Mouse (Mus musculus): ENCODE measurements around the gene Gm45062. TPM values are rescaled to one million over a fixed set of nuclear protein-coding genes. Genes with fewer than 3 reads are reported as not detected.
"Not testable (repeated sequence)": the region's sequence is repeated elsewhere in the genome, so short reads cannot be mapped to it uniquely, and the experiment has no call there.

Gene Gm45062
- polyA plus RNA-seq, 1 experiment from 2014 or later = 8.1 TPM

DNA sequence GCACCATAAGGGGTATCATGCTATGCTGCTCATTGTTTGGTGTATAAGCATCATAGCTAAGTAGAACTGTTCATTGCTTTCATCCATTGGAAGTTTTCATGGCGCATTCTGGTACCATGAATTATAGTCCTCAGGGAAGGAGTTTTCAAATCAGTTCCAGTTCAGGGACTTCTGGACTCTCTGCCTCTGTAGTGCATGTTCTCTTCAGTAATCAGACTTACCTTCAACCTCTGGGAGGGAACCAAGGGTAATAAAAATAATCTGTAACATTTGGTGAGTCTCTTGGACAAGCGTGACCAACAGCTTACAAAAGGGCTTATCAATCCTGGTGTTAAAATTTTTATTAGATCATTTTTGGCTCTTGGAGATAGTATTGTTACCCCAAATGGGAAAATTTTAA, 60.3 kb downstream of the Gm45062 start:
- no peak overlapping the region for H3K9ac ChIP-seq
- H3K4me2 ChIP-seq = no peak overlapping the region
- H3K4me3 ChIP-seq = no peak overlapping the region
- no peak overlapping the region for H3K27ac ChIP-seq (replicated peaks)
- peaks cover 8% of the 10 kb centered on the region for H3K4me1 ChIP-seq
- no peaks in the 10 kb centered on the region for H3K27me3 ChIP-seq (replicated peaks)
- ATAC-seq (ENCODE audit: extremely low read depth, insufficient number of reproducible peaks, low FRiP score, low TSS enrichment) = no peak
- no peaks in the 10 kb centered on the region for H3K36me3 ChIP-seq
- H3K9me3 ChIP-seq = peaks cover 5% of the 10 kb centered on the region; the same call in 1 of the 2 replicates
- WGBS = 86% methylated on average over 2 of the region's 2 CpGs

DNA sequence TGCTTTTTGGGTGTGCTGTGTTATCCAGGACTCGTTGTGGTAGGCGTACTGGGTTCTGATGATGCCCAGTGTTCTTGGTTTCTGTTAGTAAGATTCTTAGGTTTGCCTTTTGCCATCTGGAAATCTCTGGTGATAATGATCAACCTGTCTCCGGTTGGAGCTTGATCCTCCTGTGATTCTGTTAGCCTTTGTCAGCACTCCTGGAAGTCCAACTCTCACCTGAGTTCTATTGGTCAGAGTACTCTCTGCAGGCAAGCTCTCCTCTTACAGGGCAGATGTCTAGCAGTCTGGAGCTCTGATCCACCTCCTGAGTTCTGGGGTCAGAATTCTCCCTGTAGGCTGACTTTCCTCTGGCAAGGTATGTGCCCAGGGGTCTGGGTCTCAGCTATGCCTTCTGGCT, 72.2 kb downstream of the Gm45062 start:
- H3K36me3 ChIP-seq; H3K9ac ChIP-seq; H3K27me3 ChIP-seq (replicated peaks); H3K4me3 ChIP-seq; H3K9me3 ChIP-seq; H3K27ac ChIP-seq (replicated peaks); H3K4me2 ChIP-seq; H3K4me1 ChIP-seq; ATAC-seq (ENCODE audit: extremely low read depth, insufficient number of reproducible peaks, low FRiP score, low TSS enrichment): not testable (repeated sequence)
- WGBS = 86% methylated on average over 3 of the region's 3 CpGs

DNA sequence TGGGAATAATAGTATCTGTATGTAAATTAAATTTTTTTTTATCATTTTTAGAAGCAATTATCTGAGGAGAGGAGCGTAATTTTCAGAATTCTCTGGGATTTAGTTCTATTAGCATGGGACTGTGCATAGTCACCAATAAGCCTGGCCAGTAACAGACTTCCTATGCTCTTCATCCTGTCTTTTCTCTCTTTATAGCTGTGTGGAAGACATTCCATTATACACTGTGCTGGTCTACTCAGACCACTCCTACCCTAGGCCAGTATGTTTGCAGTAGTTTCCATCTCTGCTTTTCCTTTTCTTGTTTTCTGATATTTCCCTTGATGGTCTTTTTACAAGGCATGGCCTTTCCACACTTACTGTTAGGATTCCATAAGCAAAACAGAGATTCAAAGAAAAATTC, 74.1 kb downstream of the Gm45062 start:
- no peaks in the 10 kb centered on the region for H3K27me3 ChIP-seq (replicated peaks)
- no peak overlapping the region for H3K4me2 ChIP-seq
- WGBS = 94% methylated on average over 1 of the region's 1 CpGs
- H3K4me1 ChIP-seq = peaks cover 6% of the 10 kb centered on the region; the same call in 1 of the 2 replicates
- H3K9me3 ChIP-seq = peaks cover 4% of the 10 kb centered on the region; the same call in 1 of the 2 replicates
- H3K4me3 ChIP-seq = no peak overlapping the region
- ATAC-seq (ENCODE audit: extremely low read depth, insufficient number of reproducible peaks, low FRiP score, low TSS enrichment) = no peak
- no peak overlapping the region for H3K9ac ChIP-seq
- no peaks in the 10 kb centered on the region for H3K36me3 ChIP-seq
- H3K27ac ChIP-seq (replicated peaks) = no peak overlapping the region

DNA sequence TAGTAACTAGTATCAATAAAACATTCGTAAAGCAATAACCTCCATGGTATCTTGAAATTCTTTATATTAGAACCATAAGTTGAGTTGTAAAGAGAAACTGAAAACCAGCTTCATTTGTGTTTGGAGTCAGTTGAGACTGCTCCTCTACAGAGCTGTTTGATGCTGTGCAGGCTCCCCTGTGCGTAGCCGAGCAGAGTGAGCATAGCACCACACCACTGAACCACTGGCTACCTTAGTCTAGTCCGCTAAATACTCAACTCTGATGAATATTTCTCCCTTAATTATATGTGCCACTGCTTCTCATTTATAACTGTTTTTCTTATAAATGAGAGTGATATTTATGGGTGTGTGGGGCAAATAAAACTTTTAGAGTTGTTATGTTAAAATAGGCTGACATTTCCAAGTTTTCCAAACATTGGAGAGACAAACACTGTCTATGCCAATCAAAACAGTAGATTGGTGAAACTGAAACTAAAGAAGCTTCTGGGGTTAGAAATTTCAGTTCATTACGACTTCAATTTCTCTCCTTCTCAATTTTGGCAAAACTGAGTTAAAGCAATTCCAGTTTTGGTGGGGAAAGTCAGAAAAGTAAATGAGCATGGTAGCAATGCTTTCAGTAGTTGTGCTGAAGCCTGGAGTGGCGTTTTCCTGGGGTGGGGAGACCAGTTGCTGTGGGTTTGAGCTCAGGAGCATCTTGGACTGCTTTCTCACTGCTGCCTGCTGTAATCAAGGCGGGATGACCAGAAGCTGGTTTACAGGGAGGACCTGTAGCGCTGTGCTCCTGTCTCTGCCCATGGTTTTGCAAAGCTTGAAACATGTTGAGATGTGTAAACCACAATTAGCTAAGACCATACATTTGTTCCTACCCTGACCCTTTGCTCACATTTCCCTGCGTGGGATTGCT, 77.5 kb downstream of the Gm45062 start:
- 75% methylated on average over 9 of the region's 9 CpGs for WGBS
- no peak overlapping the region for H3K9ac ChIP-seq
- peaks cover 6% of the 10 kb centered on the region; the same call in 1 of the 2 replicates for H3K4me1 ChIP-seq
- H3K27ac ChIP-seq (replicated peaks) = no peak overlapping the region
- peak overlapping the region; percentile 24; the same call in 1 of the 2 replicates for H3K4me2 ChIP-seq
- H3K4me3 ChIP-seq = no peak overlapping the region
- H3K27me3 ChIP-seq (replicated peaks) = no peaks in the 10 kb centered on the region
- ATAC-seq (ENCODE audit: extremely low read depth, insufficient number of reproducible peaks, low FRiP score, low TSS enrichment) = no peak
- H3K36me3 ChIP-seq = no peaks in the 10 kb centered on the region
- no peaks in the 10 kb centered on the region for H3K9me3 ChIP-seq

DNA sequence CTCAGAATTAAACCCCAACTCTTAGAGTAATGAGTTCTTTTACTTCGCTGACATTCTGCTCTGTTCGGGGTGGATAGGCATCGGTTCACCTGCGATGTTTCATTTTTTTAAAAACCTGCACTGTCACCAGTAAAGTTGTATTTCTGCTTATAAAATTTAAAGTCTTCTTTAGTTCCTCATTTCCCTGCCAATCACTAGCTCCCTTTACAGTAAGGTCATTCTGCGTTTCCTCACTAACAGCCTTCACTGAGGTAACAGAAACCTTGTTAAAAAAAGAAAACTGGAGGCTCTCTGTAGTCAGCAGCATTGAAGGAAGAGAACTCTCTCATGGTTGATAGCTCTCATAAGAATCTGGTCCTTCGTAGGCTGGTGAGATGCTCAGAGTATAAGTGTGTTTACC, 80.2 kb downstream of the Gm45062 start:
- Histone ChIP-seq H3K9me3 (no peaks in the 10 kb centered on the region), H3K4me1 (peaks cover 6% of the 10 kb centered on the region; the same call in 1 of the 2 replicates), H3K27ac (replicated peaks) (no peak overlapping the region), H3K27me3 (replicated peaks) (no peaks in the 10 kb centered on the region), H3K4me3 (no peak overlapping the region), H3K4me2 (no peak overlapping the region), H3K36me3 (no peaks in the 10 kb centered on the region), H3K9ac (no peak overlapping the region)
- no peak for ATAC-seq (ENCODE audit: extremely low read depth, insufficient number of reproducible peaks, low FRiP score, low TSS enrichment)
- WGBS = 89% methylated on average over 6 of the region's 6 CpGs

DNA sequence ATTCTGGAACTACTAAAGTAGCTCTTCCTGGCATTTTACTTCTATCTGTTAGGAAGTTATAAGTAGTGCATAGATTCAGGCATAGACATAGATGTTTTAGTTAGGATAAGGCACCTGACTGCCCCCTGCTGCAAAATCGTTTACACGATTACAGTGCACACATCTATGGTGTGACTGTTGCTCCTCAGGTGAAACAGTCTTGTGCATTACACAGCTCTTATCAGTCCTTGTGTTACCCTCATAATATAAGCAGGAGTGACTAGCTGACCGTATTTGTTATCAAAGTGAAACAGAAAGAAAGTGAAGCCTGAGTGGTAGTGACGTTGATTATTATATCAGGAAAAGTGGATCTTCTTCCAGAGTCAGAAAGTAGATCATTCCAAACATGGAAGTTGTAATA, 84.0 kb downstream of the Gm45062 start:
- ATAC-seq (ENCODE audit: extremely low read depth, insufficient number of reproducible peaks, low FRiP score, low TSS enrichment) = no peak
- H3K4me3 ChIP-seq = no peak overlapping the region
- H3K4me1 ChIP-seq = peaks cover 7% of the 10 kb centered on the region
- H3K9ac ChIP-seq = no peak overlapping the region
- no peaks in the 10 kb centered on the region for H3K36me3 ChIP-seq
- H3K27ac ChIP-seq (replicated peaks) = no peak overlapping the region
- no peaks in the 10 kb centered on the region for H3K9me3 ChIP-seq
- H3K4me2 ChIP-seq = no peak overlapping the region
- 74% methylated on average over 4 of the region's 4 CpGs for WGBS
- no peaks in the 10 kb centered on the region for H3K27me3 ChIP-seq (replicated peaks)

DNA sequence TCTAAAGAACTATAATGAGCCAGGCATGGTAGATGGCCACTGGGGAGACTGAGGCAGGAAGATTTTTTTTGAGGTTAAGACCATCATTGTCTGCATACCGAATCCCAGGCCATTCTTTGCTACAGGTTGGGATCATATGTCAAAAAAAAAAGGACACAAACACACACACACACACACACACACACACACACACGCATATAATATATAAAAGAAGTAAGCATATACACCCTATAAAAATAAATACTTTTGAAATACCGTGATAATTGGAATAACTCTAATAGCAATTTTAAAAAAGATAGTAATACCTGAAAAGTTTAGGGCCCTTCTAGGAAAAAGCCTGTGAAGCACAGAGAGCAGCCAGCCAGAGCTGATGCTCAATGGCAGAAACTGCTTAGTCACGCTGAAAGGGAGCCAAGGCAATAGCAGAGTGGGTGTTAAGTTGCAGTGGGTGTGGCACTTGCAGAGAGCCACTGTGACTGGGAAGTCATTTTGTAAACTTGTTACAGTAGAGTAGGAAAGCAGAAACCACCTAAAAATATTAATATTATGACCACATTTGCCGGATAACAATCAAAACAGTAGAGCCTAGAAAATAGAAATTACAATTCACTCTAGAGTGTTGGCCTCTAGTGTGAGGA, 86.1 kb downstream of the Gm45062 start:
- no peak overlapping the region for H3K27ac ChIP-seq (replicated peaks)
- no peaks in the 10 kb centered on the region for H3K9me3 ChIP-seq
- H3K4me3 ChIP-seq = no peak overlapping the region
- H3K4me1 ChIP-seq = peaks cover 7% of the 10 kb centered on the region
- peak; percentile 78 for ATAC-seq (ENCODE audit: extremely low read depth, insufficient number of reproducible peaks, low FRiP score, low TSS enrichment)
- H3K9ac ChIP-seq = no peak overlapping the region
- no peaks in the 10 kb centered on the region for H3K36me3 ChIP-seq
- no peaks in the 10 kb centered on the region for H3K27me3 ChIP-seq (replicated peaks)
- H3K4me2 ChIP-seq = no peak overlapping the region
- WGBS = 75% methylated on average over 5 of the region's 5 CpGs

DNA sequence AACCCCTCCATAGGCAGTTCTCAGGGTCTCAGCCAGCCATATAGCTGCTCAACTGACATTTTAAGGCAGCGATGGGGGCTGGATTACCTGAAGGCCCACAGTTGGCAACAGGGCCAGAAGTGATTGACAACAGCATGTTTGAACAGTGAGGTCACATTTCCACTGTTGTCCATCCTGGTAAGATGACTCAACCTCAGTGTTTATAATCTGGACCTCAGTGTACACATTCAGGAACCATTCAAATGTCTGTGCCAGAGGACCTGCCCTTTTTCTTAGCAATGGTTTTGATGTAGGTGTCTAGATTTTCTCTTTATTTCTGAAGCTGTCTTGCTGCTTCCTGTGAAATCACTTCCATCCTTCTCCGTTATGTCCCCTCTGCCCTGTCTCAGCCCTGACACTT, 87.9 kb downstream of the Gm45062 start:
- peaks cover 7% of the 10 kb centered on the region for H3K4me1 ChIP-seq
- WGBS = 72% methylated on average over 2 of the region's 2 CpGs
- no peaks in the 10 kb centered on the region for H3K27me3 ChIP-seq (replicated peaks)
- H3K9me3 ChIP-seq = no peaks in the 10 kb centered on the region
- H3K4me3 ChIP-seq = no peak overlapping the region
- H3K36me3 ChIP-seq = no peaks in the 10 kb centered on the region
- no peak for ATAC-seq (ENCODE audit: extremely low read depth, insufficient number of reproducible peaks, low FRiP score, low TSS enrichment)
- H3K27ac ChIP-seq (replicated peaks) = no peak overlapping the region
- no peak overlapping the region for H3K4me2 ChIP-seq
- H3K9ac ChIP-seq = no peak overlapping the region

DNA sequence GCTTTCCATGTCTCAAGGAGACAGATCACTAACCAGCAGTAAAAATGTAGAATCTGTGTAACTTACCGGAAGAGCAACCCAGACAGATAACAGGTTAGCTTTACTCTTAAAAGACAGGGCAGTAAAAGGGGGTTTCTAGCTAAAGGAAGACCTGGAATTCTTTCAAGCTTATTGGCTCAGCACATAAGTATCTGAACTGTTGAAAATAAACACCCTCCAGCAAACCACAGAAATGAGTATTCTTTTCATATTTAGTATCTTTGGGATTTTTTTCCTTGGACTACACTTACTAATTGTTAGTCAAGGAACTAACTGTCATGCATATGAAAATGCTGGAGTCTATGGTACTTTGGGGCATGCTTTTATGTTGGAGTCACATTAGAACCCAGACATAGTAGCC, 89.1 kb downstream of the Gm45062 start:
- H3K4me3 ChIP-seq = no peak overlapping the region
- no peak overlapping the region for H3K9ac ChIP-seq
- no peaks in the 10 kb centered on the region for H3K9me3 ChIP-seq
- peaks cover 7% of the 10 kb centered on the region for H3K4me1 ChIP-seq
- no peak for ATAC-seq (ENCODE audit: extremely low read depth, insufficient number of reproducible peaks, low FRiP score, low TSS enrichment)
- WGBS = 87% methylated on average over 1 of the region's 1 CpGs
- H3K4me2 ChIP-seq = no peak overlapping the region
- H3K36me3 ChIP-seq = no peaks in the 10 kb centered on the region
- no peaks in the 10 kb centered on the region for H3K27me3 ChIP-seq (replicated peaks)
- no peak overlapping the region for H3K27ac ChIP-seq (replicated peaks)

DNA sequence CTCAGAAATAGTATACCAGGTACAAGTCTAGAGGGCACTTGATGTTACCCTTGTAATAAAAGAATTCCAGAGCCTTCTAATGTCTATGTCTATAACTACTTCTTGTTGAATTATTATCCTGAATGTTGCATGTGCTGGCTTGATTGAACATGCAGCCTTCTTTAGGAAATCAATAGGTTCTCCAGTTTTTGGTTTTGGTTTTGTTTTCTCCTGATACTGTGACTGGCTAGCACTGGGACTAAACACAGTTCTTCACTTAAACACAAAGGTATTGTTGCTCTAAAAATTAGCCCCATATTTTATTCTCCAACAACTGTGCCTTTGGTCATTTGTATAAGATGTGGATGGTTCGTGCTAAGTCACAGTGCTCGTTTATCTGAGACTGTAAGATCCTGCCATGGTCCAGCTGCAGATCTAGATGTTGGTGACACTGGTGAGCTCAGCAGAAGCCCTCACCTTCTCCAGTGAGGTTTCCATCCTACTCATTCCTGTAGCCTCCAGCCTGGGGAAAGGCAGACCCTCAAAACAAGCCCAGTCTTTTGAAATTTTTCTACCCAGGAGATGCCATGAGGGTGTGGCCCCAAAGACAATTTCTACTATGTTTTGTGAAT, 89.9 kb downstream of the Gm45062 start:
- no peaks in the 10 kb centered on the region for H3K27me3 ChIP-seq (replicated peaks)
- ATAC-seq (ENCODE audit: extremely low read depth, insufficient number of reproducible peaks, low FRiP score, low TSS enrichment) = no peak
- H3K9ac ChIP-seq = no peak overlapping the region
- H3K4me1 ChIP-seq = peaks cover 7% of the 10 kb centered on the region
- H3K4me2 ChIP-seq = no peak overlapping the region
- H3K36me3 ChIP-seq = no peaks in the 10 kb centered on the region
- no peaks in the 10 kb centered on the region for H3K9me3 ChIP-seq
- H3K4me3 ChIP-seq = no peak overlapping the region
- 83% methylated on average over 2 of the region's 2 CpGs for WGBS
- H3K27ac ChIP-seq (replicated peaks) = no peak overlapping the region

DNA sequence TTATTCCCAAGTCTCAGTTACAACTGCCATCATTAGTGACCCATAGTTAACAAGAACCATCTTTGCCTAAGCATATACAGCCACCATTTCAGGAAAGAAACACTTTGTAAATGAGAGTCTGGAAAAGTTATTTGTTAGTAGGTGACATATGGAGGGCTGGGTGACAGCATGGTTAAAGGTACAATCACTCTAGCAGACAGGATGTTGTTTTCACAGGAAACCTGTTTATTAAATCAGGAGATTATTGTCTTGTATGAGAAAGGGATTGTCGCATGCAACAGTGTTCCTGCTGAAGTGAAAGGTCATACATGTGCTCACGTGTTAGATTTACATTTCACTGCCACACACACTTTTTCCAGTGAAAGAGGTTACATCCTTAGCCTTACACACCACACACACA, 92.3 kb downstream of the Gm45062 start:
- no peaks in the 10 kb centered on the region for H3K36me3 ChIP-seq
- no peaks in the 10 kb centered on the region for H3K9me3 ChIP-seq
- H3K4me3 ChIP-seq = no peak overlapping the region
- no peaks in the 10 kb centered on the region for H3K27me3 ChIP-seq (replicated peaks)
- H3K4me2 ChIP-seq = no peak overlapping the region
- H3K4me1 ChIP-seq = peaks cover 4% of the 10 kb centered on the region
- no peak overlapping the region for H3K9ac ChIP-seq
- no peak overlapping the region for H3K27ac ChIP-seq (replicated peaks)
- 84% methylated on average over 2 of the region's 2 CpGs for WGBS
- ATAC-seq (ENCODE audit: extremely low read depth, insufficient number of reproducible peaks, low FRiP score, low TSS enrichment) = no peak

Measured in heart, embryonic 13.5 days (tissue).